Mouse (Mus musculus) adrenal gland, postnatal 10 days (tissue): ENCODE results near the gene Hbb-y. TPM values are rescaled to one million over a fixed set of nuclear protein-coding genes. Genes with fewer than 3 reads are reported as not detected.
"Not testable (repeated sequence)": the region's sequence is repeated elsewhere in the genome, so short reads cannot be mapped to it uniquely, and the experiment has no call there.

ENCODE experiments used
- DNase-seq: peaks from one replicate; pipeline ENCODE4 v3.0.0; 2021; ENCODE audit warnings: mixed read lengths
- long read RNA-seq, 2 experiments: library from polyadenylated mRNA; stranded (forward); transcript quantifications; one replicate each; pipeline ENCODE4 v2.0.0; 2021
- total RNA-seq, 2 experiments: library from RNA; stranded (reverse); gene quantifications; 2 replicates each; pipeline ENCODE4 v1.2.3; 2021

Hbb-y gene
- not detected for total RNA-seq
- long read RNA-seq, experiment 1: 0 reads
- long read RNA-seq, experiment 2: 0 reads

DNA sequence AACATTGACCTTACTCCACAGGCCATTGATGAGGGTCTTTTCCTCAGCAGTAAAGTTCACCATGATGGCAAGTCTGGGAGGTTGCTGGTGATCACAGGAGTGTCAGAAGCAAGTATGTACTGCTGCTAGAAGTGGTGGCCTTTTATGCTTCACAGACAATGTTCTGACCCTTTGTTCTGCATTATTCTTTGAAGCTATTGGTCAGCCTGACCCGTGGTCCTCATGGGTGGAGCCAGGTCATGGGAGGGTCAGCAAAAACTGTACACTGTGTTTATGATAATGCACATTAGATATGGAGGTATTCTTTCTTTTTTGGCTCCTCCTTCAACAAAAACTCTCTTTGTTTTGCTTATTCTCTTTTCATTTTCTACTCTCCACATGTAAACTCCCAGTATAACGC is at the start of gene Hbb-y:
Gene Hbb-y (minus strand): TSS at position 127 of the 400 bp plus-strand sequence.
- no peak for DNase-seq

DNA sequence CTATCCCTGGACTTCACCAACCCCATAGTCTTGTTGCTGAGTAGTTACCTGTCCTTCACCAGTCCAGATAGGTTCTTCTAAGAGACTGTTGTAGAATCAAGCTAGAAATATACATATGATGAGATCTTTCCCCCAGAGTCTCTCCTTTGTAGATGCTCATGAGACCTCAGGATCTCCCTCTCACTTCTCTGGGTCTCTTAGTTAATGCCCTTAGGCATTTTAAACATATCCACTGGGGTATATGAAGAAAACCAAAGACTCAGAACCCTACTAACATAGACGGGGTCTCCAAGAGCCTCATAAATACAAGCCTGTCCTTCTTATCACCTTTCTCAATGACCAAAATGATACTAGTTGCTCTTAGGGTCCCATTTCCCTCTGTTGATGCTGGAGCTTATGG is 41.4 kb upstream of the Hbb-y start, which contains the start of gene Olfr64:
Gene Olfr64 (minus strand): TSS at position 101 of the 400 bp plus-strand sequence.
- DNase-seq: no peak

DNA sequence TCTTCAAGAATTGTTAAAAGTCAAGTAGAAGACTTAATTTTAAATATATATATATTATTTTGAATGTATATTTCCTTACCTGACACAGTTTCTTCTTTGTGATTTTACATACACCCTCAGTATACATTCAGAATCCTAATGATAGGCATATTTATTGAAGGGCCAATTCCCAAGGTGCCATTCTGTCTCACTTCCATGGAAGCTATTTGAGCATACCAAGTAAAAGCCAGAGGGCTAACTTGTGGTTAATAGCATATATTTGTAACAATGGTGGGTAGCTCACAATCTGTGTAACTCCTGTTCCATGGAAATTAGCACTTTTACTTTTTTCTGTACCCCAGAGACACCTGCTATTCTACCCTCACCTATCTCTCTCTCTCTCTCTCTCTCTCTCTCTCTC is 33.1 kb upstream of the Hbb-y start, which contains the start of gene Olfr66:
Gene Olfr66 (minus strand): TSS at position 101 of the 400 bp plus-strand sequence.
- no peak for DNase-seq

DNA sequence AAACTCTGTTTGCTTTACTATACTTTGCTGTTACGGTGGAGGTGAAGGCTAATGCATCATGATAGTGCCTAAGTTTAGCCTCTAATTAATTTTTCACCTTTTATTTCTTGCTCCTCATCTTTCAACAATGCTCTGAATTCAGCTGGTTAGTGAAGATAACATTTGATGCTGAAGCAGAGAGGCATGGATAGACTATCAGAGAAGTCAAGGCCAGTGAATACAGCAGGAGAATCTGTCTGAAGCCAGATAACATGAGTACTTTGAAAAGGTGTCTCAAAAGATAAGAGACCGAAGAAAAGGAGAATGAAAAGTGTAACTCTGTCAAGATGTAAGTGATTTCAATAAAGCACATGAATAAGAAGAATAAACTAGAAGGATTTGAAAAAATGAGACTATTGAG is 24.1 kb upstream of the Hbb-y start:
- DNase-seq: no peak

DNA sequence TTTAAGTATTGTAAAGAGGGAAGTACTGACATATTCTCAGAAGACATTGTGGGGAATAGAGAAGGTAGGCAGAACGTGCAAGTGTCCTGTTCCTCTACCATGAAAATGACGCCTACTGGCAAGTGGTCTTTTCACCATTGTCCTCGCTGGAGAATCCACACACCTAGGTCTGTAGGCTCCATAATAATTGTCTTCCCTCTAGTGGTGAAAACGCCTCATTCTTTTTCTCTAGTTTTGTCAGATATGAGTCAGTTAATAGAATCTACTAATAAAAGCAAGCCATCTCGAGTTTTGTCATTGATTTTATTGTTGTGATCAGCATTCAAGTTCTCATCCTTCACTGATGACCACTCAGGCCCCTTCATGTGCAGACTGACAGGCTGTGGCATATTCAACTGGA is 21.4 kb upstream of the Hbb-y start:
- no peak for DNase-seq

DNA sequence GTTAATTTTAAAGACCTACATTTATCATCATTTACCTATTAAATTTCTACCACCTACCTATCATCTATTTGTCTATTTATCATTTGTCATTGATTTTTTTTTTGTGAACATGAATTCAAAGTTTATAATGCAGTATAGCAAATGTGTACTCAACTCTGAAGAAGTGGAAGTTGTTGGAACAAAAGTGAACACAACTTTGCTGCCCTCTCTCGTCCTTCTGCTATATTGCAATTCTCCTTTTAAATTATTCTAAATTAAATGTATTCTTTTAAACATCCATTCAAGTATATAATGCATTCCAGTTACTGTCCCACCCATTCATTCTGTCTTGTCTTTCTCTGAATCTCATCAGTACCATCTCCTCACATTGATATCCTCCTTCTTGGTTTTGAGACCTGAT is 20.0 kb upstream of the Hbb-y start:
- DNase-seq: no peak

DNA sequence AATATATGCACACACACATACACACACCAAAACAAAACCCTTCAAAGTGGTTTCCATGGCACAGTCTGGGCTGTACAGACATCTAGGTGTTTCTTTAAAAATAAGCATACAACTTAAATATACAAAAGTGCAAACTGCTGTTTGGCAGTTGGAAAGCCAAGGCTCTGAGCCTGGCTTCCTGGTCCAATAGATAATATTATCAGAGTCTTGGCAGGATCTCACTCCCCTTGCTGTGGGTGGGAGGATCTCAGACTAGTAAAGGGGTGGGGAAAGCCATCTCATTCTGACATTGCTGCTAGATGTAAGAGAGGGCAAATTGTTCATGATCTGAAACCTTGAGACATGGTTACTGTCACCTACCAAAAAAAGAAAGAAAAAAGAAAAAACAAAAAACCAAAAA is 17.7 kb upstream of the Hbb-y start:
- no peak for DNase-seq

DNA sequence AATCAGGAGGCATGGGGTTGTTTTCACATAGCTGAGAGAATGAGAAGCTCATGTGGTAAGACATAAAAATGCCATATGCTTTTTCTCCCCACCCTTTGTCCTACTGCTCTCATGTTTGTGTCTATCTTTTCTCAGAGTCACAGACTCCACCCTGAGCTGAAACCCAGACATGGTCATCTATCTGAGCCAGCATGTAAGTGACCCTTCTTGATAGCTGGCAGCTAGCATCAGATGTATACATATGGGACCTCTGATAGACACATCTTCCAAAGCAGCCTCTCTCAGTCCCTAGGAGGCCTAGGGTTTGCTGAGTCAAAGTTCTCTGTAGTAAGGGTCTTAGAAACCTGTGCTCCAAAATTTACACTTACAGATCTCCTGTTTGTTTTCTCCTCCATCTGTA is 12.7 kb upstream of the Hbb-y start:
- DNase-seq: no peak

DNA sequence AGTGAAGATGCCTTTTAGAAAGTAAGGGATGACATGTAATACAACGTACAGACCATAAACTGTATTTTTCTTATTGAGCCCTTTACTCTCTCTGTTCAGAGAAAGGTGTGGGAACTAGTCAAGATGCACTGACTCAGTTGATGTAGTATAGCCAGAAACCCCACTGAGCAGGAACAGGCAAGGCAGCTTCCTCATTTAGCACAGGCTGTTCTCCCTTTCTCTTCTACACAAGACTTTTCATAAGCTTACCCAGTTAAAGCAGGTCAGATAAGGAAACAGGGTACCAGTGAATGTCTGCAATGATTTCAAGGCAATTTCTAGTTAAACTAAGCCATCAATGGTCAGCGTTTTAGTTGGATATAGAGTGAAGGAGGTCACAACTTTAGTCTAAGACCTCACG is 8.5 kb upstream of the Hbb-y start:
- no peak for DNase-seq

DNA sequence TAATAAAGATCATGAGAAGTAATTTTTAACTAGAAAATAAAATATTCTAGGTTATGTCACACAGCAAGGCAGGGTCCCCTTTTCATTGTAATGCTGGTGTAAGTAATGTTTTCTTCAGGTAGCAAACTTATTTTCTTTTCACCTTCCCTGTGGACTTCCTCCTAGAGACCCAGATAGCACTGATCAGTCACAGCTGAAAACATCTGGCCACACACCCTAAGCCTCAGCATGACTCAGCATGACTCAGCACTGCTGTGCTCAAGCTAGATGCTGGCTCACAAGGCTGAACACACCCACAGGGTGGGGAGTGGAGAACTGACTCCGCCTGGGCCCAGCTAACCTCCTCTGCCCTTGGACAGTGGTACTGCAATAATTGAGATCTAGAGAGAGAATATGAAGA is 7.8 kb upstream of the Hbb-y start:
- DNase-seq: peak; percentile 54

DNA sequence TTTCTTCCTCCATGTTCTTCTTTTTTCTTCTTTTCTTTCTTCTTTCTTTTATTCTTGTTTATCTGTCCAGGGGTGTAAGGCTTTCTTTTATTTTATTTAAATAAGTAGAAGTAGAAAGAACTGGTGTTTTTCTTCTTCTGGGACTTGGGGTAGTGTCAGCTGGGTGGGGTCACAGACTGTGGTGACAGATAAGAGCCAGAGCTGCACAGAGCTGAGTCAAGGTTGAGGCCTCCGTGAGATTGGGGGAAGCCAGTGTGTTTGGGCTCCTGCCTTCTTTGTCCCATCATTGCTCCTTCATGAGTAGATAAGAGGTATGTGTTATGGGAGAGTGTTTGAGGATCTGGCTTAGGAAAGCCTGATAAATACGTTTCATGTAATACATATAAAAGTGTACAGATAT is 6.1 kb upstream of the Hbb-y start:
- no peak for DNase-seq

DNA sequence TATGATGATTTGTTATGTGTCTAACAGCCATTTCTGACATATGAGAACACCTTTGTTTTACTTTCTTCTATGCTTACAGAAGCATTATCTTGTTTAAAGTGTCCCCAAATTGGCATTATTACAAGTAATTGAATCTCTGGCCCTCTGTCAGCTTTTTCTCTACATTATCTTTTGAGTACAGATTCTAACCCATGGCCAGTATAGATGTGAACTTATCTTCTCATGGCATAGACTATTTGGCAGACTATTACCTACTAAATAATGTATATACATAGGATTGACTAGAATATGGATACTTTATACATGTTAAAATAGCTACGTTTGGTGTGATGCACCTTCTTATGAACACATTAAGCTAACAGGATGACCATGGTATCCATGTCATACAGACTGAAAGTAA is 1.7 kb upstream of the Hbb-y start:
- no peak for DNase-seq

DNA sequence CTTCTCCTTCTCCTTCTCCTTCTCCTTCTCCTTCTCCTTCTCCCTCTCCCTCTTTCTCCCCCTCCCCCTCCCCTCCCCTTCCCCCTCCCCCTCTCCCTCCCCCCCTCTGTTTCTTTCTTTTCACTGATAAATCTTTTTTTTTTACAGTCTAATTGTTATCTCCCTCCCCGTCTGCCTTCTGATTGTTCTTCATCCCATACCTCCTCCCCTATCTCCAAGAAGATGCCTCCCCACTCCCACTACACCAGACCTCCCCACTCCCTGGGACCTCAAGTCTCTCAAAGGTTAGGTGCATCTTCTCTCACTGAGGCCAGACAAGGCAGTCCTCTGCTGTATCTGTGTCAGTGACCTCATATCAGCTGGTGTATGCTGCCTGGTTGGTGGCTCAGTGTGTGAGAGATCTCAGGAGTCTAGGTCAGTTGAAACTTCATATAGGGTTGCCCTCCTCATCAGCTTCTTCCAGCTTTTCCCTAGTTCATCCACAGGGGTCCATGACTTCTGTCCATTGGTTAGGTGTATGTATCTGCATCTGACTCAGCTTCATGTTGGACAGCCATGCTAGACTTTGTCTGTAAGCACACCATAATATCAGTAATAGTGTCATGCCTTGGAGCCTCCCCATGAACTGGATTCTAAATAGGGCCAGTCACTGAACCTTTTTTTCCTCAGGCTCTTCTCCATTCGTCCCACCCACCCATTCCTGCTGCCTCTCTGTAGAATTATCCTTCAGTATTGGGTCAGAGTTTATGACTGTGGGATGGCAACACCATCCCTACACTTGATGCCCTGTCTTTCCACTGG is 8.3 kb downstream of the Hbb-y start:
- DNase-seq: no peak

DNA sequence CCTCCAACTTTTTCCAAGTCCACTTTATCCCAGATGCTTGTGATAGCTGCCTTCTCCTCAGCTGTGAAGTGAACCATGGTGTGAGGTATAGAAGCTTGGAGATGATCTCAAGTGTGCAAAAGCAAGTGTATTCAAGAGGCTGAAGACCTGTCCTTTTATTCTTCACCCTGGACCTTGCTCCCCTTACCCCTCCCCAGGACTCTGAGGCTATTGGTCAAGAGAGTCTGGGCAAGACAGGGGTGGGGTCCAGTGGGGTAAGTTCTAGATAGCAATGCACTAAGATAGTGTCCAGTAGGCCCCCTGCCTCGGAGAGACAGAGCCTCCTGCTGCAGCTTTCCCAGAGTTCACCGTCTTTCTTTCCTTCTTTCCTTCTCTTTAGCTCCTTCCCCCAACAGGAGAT is 10.0 kb downstream of the Hbb-y start, which contains the start of gene Hbb-bh1:
Gene Hbb-bh1 (minus strand): TSS at position 131 of the 400 bp plus-strand sequence.
- DNase-seq: no peak

DNA sequence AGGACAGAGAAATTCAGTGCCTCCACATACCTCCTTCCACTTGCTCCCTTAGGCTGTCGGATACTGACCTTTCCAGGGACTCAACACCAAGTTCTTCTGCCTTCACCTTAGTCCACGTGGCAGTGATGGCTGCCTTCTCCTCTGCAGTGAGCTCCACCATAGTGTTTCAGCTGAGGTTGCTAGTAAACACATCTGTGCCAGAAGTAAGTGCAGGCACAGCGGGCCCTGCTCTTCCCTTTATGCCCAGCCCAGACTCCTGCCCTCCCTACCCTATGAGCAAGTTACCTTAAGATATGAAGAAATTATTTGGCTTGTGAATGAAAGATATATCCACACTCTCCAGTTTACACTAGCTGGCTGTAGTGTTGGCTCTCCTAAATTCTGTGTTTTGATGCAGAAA is 12.7 kb downstream of the Hbb-y start, which contains the start of gene Hbb-bh2:
Gene Hbb-bh2 (minus strand): TSS at position 253 of the 400 bp plus-strand sequence.
- DNase-seq: no peak

DNA sequence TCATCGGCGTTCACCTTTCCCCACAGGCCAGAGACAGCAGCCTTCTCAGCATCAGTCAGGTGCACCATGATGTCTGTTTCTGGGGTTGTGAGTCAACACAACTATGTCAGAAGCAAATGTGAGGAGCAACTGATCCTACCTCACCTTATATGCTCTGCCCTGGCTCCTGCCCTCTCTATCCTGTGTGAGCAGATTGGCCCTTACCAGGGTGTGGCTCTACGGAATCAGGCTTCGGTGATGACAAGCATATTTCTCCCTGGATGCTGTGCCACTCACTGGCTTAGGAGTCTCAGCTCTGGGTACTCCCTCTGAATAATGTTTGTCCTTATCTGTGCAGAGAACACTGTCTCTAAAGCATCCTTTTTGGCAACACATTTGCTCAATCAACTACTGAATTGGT is 25.2 kb downstream of the Hbb-y start, which contains the start of gene Hbb-bs:
Gene Hbb-bs (minus strand): TSS at position 289 of the 400 bp plus-strand sequence.
- no peak for DNase-seq

DNA sequence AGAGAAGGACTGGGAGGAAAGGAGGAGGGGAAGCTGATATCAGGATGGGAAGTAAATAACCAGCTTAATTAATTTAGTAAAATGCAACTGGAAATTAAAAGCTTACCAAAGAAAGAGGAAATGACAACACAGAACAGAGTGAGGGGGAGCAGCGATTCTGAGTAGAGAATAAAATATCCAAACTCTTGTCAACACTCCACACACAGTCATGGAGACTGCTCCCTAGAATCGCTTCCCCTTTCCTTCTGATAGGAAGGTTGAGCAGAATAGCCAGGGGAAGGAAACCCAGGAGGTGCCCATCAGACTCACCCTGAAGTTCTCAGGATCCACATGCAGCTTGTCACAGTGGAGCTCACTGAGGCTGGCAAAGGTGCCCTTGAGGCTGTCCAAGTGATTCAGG is 25.9 kb downstream of the Hbb-y start:
- DNase-seq: not testable (repeated sequence)

DNA sequence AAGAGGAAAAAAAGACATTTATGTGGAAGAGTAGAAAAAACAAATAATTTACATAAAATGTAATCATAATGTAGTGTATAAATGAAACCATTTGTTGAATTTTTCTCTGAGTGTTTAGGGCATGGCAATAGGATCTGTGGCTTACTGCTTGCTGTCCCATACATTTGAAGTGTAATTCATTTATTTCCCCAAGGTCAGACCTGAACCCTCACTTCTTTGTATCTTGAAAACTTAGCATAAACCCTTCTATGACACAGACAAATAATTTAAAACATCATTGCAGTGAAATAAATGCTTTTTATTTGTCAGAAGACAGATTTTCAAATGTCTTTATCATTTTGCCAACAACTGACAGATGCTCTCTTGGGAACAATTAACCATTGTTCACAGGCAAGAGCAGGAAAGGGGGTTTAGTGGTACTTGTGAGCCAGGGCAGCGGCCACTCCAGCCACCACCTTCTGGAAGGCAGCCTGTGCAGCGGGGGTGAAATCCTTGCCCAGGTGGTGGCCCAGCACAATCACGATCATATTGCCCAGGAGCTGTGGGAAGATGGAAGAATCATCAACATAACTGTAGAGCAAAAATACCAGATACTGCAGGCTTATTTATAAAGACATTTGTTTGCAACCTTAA is 26.6 kb downstream of the Hbb-y start:
- no peak for DNase-seq

DNA sequence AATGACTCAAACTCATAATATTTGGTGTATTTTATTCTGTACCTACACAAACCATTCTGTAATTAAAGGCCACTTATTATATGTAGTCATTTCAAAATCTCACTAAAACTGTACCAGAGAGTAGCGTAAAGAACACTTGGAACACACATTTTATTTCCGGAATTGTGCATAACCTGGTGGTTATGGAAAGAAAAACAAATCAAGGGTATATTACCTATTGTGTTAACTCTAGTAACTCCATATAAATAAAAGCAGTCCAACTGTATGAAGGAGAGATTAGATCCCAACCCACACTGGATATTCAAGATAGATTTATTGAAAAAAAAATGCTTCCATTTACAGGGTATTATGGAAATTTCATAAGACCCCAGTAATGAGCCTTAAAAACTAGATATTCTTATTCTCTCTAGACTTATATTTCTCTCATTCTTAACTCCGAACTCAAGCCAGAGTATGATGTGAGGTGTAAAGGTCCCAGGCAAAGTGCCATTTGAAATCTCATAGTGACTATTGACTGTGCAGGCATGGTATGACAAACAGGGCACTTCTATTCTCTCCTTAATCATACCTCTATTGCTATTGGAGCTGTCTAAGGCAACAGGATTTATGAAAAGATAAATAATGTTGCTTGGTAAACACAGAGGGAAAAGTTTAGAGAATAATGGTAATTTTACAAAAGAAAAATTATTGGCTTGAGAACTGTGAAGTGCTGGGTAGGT is 27.3 kb downstream of the Hbb-y start:
- no peak for DNase-seq

DNA sequence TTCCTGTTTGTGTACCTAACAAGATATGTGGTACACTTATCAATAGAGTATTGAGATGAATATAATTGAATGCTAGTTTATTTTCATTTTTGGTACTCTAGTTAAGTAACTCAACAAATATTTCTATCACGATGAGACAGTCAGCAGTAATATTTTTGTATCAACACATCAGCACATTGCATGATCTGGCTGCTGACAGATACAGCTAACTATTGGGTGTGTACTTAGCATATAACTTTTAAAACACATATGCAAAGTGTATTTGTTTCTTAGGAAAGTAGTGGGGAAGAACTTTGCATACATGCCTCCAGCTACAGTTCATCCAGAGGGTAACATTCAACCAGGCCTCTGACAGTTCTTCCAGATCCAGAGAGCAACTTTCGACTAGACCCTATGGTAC is 28.4 kb downstream of the Hbb-y start:
- no peak for DNase-seq

DNA sequence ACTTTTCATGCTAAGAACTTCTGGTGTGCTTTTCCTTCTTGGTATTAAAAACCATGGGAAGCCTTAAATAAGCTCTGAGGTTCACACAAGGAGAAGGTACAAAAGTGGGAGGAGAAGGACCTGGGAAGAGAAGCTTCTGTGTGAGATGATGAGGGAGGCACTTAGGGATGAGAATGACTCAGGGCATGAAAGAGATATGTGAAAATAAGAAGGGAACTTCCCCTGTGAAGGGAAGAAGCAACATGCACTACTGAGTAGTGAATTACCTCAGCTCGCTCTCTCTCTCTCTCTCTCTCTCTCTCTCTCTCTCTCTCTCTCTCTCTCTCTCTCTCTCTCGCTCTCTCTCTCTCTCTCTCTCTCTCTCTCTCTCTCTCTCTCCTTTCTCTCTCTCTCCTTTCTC is 37.9 kb downstream of the Hbb-y start:
- not testable (repeated sequence) for DNase-seq

DNA sequence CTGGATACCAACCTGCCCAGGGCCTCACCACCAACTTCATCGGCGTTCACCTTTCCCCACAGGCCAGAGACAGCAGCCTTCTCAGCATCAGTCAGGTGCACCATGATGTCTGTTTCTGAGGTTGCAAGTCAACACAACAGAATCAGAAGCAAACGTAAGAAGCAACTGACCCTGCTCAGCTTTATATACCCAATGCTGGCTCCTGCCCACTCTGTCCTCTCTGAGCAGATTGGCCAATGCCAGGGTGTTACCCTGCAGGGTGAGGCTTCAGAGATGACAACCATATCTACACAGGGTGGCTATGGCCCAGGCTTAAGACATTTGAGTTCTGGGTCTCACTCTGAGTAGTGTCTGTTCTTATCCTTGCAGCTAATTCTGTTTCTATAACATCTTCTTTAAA is 39.2 kb downstream of the Hbb-y start, which contains the start of gene Hbb-bt:
Gene Hbb-bt (minus strand): TSS at position 231 of the 400 bp plus-strand sequence.
- DNase-seq: no peak

DNA sequence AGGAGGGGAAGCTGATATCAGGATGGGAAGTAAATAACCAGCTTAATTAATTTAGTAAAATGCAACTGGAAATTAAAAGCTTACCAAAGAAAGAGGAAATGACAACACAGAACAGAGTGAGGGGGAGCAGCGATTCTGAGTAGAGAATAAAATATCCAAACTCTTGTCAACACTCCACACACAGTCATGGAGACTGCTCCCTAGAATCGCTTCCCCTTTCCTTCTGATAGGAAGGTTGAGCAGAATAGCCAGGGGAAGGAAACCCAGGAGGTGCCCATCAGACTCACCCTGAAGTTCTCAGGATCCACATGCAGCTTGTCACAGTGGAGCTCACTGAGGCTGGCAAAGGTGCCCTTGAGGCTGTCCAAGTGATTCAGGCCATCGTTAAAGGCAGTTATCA is 39.9 kb downstream of the Hbb-y start:
- DNase-seq: not testable (repeated sequence)
